Mouse (Mus musculus) kidney, postnatal 0 days (tissue): ENCODE data around the gene Atf6. TPM values are rescaled to one million over a fixed set of nuclear protein-coding genes. Genes with fewer than 3 reads are reported as not detected.

Source experiments
- ATAC-seq: fragments of 200-750 bp; cut with Nextera tagmentation; replicated peaks from 2 replicates; pipeline ENCODE4 v1.8.0; 2017; ENCODE audit warnings: low read depth, moderate number of reproducible peaks, moderate TSS enrichment, moderate library complexity; ENCODE audit not compliant: low FRiP score
- DNase-seq: peaks from one replicate; pipeline ENCODE4 v3.0.0-alpha.2; 2016; ENCODE audit warnings: low spot score
- H3K27ac ChIP-seq: fragments of 300-500 bp; sonication (generic); 2 replicates; pipeline ENCODE4 v1.5.1; 2014; ENCODE audit warnings: mild to moderate bottlenecking
- H3K27me3 ChIP-seq: fragments of 300-500 bp; sonication (generic); 2 replicates; pipeline ENCODE4 v1.6.1; 2014; ENCODE audit warnings: low read length, mixed read lengths; ENCODE audit not compliant: insufficient read depth
- H3K36me3 ChIP-seq: fragments of 300-500 bp; sonication (generic); 2 replicates; pipeline ENCODE4 v1.6.1; 2014; ENCODE audit warnings: low read length, mixed read lengths; ENCODE audit not compliant: insufficient read depth
- H3K4me1 ChIP-seq: fragments of 300-500 bp; sonication (generic); replicated peaks from 2 replicates; pipeline ENCODE4 v1.6.1; 2014; ENCODE audit warnings: antibody characterized with exemption, low read length, mixed read lengths; ENCODE audit not compliant: insufficient read depth
- H3K4me2 ChIP-seq: fragments of 300-500 bp; sonication (generic); 2 replicates; pipeline ENCODE4 v1.6.1; 2014; ENCODE audit warnings: mild to moderate bottlenecking, low read length, moderate library complexity, mixed read lengths
- H3K4me3 ChIP-seq: fragments of 300-500 bp; sonication (generic); replicated peaks from 2 replicates; pipeline ENCODE4 v1.5.1; 2014; ENCODE audit warnings: low read depth, low read length
- H3K9ac ChIP-seq: fragments of 300-500 bp; sonication (generic); 2 replicates; pipeline ENCODE4 v1.6.1; 2014; ENCODE audit warnings: low read depth, low read length
- H3K9me3 ChIP-seq: fragments of 300-500 bp; sonication (generic); replicated peaks from 2 replicates; pipeline ENCODE4 v1.6.1; 2016; ENCODE audit warnings: low read length, inconsistent platforms, mixed read lengths
- CTCF ChIP-seq: IDR thresholded peaks from 2 replicates; pipeline ENCODE4 v1.5.1; 2016; ENCODE audit warnings: antibody characterized with exemption, low read depth, mild to moderate bottlenecking, moderate library complexity
- WGBS: fragments of 180-500 bp; shearing (Covaris S2); extraction: QIAGEN DNeasy Blood & Tissue Kit; methylation state at CpG from one replicate; pipeline ENCODE4 v1.1.7; 2014; 5-methylcytosine and 5-hydroxymethylcytosine counted together
- polyA plus RNA-seq: library from polyadenylated mRNA; unstranded; fragments of >200 nt; fragmentation: Nextera tagmentation; extraction: Ambion mirVana; gene quantifications from 2 replicates; pipeline ENCODE4 v1.2.1, GENCODE M21; 2015

The Atf6 gene
- polyA plus RNA-seq, 1 experiment from 2014 or later: 8.6 TPM

DNA sequence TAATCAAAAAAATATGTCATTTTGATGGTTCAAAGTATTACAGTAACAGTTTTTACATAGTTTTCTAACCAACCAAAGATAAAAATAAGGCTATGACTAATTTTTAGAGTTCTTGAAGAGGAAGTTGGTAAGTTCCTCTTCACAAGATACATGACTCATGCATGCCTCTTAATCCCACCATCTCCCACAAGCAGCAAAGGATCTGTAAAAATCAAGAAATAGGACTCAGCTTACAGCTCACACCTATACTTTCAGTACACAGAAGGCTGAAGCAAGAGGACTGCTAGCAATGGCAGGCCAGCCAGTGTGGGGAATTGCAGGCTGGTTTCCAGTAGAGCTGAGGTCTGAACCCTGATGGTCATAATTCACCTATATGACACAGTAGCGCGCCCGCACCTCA is 14.0 kb downstream of the Atf6 start:
- no peak for TF ChIP-seq CTCF
- 94% methylated on average over 3 of the region's 3 CpGs for WGBS
- Histone ChIP-seq H3K27ac (no peak overlapping the region), H3K9ac (no peak overlapping the region), H3K27me3 (no peaks in the 10 kb centered on the region), H3K4me1 (no peaks in the 10 kb centered on the region), H3K4me3 (no peak overlapping the region), H3K9me3 (no peaks in the 10 kb centered on the region), H3K36me3 (no peaks in the 10 kb centered on the region), H3K4me2 (no peak overlapping the region)
- ATAC-seq (no peak), DNase-seq (no peak)

DNA sequence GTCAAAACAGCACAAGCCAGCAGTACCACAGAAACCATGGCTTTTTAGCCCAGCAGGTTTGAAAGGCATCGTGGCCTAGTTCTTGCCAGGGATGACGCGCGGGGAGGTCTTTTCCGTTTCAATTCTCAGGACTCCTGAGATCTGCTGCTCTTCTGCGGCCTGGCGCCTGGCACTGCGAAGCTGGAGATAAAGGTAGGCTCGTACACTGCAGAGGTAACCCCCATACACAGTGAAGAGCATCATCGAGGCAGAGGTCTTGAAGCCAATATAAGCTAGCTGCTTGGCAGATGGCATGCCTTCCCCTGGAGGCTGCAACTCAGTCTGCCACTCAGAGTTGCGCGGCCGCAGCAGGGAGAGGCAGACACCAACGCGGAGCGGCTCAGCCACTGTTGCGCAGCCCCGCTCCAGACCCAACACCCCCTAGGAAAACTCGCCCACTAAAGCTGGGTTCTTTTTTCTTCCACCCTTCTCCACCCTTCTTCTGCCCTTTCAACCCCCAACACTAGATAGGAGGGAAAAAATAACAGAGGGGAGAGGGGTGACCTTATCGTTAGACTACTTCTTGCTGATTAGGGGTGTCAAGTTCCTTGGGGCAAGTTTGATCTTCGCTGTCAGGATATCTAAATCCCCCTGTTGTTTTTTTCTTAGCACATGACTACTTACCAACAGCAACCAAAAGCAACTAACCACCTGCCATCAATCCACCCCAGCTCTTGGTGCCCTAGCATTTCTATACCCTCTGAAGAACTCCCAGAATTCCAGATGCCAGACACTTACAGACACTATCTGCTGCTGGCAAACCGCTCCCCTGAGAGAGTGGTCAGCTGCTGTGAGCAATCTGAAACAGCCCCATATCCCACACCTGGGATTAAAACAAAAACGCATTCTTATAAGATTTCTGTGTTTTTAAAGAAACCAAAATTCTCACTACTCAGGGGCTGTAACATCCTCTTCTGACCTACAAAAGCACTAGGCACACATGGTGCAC is 16.6 kb downstream of the Atf6 start:
- ATAC-seq: no peak
- H3K9me3 ChIP-seq: no peaks in the 10 kb centered on the region
- H3K27me3 ChIP-seq: no peaks in the 10 kb centered on the region
- H3K4me1 ChIP-seq: no peaks in the 10 kb centered on the region
- no peak for TF ChIP-seq CTCF
- DNase-seq: no peak
- H3K9ac ChIP-seq: no peak overlapping the region
- H3K4me3 ChIP-seq: no peak overlapping the region
- no peak overlapping the region for H3K4me2 ChIP-seq
- 88% methylated on average over 23 of the region's 23 CpGs for WGBS
- no peaks in the 10 kb centered on the region for H3K36me3 ChIP-seq
- H3K27ac ChIP-seq: no peak overlapping the region

DNA sequence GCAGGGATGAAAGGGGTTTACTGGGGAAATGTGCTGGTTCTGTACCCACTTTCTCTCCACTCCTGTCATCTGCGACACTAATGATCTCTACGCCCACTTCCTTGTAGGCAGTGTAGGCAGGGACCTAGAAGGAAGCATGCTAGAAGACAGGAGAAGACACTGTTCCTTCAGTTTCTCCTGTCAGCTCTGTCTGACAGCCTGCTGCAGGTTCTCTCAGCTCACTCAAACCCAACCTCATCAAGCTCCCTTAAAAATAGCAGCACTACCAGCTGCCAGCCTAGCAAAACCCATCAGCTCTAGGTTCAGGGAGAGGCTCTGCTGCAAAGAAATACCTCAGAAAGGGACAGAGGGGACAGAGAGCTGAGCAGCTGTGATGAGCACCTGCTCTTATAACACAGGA is 17.6 kb downstream of the Atf6 start:
- no peak for ATAC-seq
- no peak for DNase-seq
- Histone ChIP-seq H3K27ac (no peak overlapping the region), H3K4me1 (no peaks in the 10 kb centered on the region), H3K4me3 (no peak overlapping the region), H3K27me3 (no peaks in the 10 kb centered on the region), H3K4me2 (no peak overlapping the region), H3K9ac (no peak overlapping the region), H3K9me3 (no peaks in the 10 kb centered on the region), H3K36me3 (no peaks in the 10 kb centered on the region)
- TF ChIP-seq CTCF: no peak
- 93% methylated on average over 2 of the region's 2 CpGs for WGBS

DNA sequence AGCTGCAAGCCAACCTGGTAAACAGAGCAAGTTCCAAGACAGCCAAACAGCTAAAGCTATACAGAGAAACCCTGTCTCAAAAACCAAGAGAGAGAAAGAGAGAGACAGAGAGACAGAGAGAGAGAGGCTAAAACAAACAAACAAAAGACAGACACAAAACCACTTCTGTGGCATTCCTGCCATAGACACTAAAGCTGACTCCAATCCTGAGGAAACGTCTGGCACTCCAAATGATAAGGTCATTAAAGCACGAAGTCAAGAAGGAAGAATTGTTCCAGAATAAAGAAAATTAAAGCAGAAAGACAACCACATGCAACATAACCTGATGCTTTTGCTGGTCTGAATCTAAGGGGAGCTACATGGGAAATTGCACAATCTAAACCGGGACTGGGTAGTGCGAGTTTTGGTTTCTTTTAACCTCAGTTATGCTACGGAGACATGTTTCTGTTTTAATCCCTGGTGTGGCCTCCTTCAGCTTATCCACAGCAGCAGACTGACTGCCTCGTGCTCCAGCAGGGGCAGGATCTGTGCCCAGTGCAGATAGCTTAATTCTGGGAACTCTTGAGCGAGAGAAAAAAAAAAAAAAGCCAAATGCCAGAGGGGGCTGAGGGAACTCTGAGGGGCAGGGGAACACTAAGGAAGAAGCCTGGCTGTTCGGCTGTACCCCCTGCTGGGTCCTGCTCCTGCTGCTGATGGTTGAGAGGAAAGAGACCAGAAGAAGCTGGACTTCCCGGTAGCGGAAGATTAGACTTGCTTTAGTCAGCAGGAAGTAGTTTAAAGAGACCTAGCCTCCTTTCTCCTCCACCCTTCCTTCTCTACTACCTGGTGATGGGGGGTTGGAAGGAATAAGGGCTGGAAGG is 21.9 kb downstream of the Atf6 start:
- ATAC-seq (no peak), DNase-seq (no peak)
- no peaks in the 10 kb centered on the region for H3K9me3 ChIP-seq
- 59% methylated on average over 10 of the region's 10 CpGs for WGBS
- no peak overlapping the region for H3K4me3 ChIP-seq
- H3K27ac ChIP-seq: no peak overlapping the region
- no peak overlapping the region for H3K4me2 ChIP-seq
- TF ChIP-seq CTCF: no peak
- H3K36me3 ChIP-seq: no peaks in the 10 kb centered on the region
- H3K9ac ChIP-seq: no peak overlapping the region
- no peaks in the 10 kb centered on the region for H3K27me3 ChIP-seq
- no peaks in the 10 kb centered on the region for H3K4me1 ChIP-seq

DNA sequence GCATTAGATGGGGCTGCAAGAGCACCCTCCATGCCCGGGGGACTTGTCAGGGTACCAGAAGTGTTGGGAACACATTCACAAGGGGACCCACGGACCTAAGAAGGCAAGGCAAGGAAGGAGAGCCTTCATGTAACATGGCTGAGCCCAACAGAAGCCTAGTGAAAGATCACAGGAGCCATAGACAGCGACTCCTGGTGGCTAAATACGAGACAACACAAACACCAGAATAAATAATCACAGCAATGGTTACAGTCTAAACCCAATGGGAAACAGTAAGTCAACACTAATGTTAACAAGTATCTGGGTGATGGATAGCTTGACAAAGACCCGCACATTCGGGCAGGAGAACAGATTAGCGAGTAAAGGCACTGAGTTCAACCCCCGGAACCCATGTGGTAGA is 23.2 kb downstream of the Atf6 start:
- peak; percentile 53 for DNase-seq

DNA sequence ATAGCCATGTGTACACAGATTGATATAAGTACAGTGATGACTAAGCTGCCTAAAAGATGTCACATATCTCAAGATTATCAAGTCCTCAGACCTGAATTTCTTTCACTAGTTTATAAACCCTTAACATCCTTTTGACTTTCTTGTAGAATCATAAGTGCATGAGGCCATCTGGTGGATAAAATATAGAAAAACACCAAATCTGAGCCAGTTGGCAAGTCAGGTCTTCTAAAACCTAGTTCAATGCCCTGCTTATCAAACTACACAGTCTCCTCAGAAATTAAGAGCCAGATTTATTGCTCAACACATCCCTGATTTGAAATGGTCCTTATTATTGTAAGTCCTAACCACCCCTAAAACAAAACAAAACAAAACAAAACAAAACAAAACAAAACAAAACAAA is 27.9 kb downstream of the Atf6 start:
- no peak overlapping the region for H3K4me3 ChIP-seq
- no peak overlapping the region for H3K9ac ChIP-seq
- DNase-seq (peak; percentile 83), ATAC-seq (no peak)
- peak; percentile 75 for TF ChIP-seq CTCF
- no peaks in the 10 kb centered on the region for H3K27me3 ChIP-seq
- peaks cover 8% of the 10 kb centered on the region for H3K36me3 ChIP-seq
- no peak overlapping the region for H3K27ac ChIP-seq
- no peak overlapping the region for H3K4me2 ChIP-seq
- H3K4me1 ChIP-seq: no peaks in the 10 kb centered on the region
- H3K9me3 ChIP-seq: no peaks in the 10 kb centered on the region

More for the DNA sequence above, 23.2 kb downstream of the Atf6 start:
- Histone ChIP-seq H3K27me3 (no peaks in the 10 kb centered on the region), H3K36me3 (peaks cover 5% of the 10 kb centered on the region; the same call in 1 of the 2 replicates), H3K27ac (no peak overlapping the region), H3K4me3 (no peak overlapping the region), H3K9me3 (no peaks in the 10 kb centered on the region), H3K4me1 (no peaks in the 10 kb centered on the region), H3K4me2 (no peak overlapping the region), H3K9ac (no peak overlapping the region)
- whole genome bisulfite sequencing: 59% methylated on average over 8 of the region's 8 CpGs
- peak; percentile 76 for TF ChIP-seq CTCF
- no peak for ATAC-seq
